Mouse (Mus musculus) heart, adult 2 months (tissue): ENCODE measurements at regions not wholly inside any gene's neighbourhood (a gene's known extent, or its start where the extent isn't known, plus 50 kb on each side); places are given as distances from the start of the nearest gene placed in this dataset.

Experiments
- CTCF ChIP-seq: fragments of 200-600 bp; IDR thresholded peaks from 2 replicates; pipeline ENCODE4 v1.8.1; 2022; ENCODE audit warnings: antibody characterized with exemption, mild to moderate bottlenecking, moderate library complexity
- EP300 ChIP-seq: fragments of 200-500 bp; IDR thresholded peaks from 2 replicates; pipeline ENCODE4 v1.6.1; 2011; ENCODE audit warnings: low read depth, low read length, control low read depth; ENCODE audit not compliant: insufficient read depth
- POLR2A ChIP-seq: fragments of 200-500 bp; IDR thresholded peaks from 2 replicates; pipeline ENCODE4 v1.6.1; 2011; ENCODE audit warnings: mild to moderate bottlenecking, low read depth, low read length, control low read depth; ENCODE audit not compliant: insufficient read depth

DNA sequence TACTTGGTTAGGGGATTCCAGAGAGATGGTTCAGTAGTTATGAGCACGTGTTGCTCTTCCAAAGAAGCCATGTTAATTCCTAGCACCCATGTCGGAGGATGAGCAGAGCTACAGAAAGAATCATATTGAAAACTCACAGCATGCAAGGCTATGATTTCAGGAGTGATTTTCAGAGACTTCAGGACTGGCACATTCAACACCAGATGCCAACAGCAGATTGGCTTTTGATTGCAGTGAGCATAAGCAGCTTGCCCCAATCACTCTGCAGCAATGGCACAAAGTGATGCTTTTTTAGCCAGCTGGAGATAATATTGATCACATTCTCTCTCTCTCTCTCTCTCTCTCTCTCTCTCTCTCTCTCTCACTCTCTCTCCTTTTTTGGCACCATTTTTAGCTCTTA is 166.6 kb upstream of the Chrm3 start:
- TF ChIP-seq EP300 = no peak
- TF ChIP-seq POLR2A = no peak
- no peak for TF ChIP-seq CTCF
